Mouse (Mus musculus): ENCODE data around the gene Trim72. TPM values are rescaled to one million over a fixed set of nuclear protein-coding genes. Genes with fewer than 3 reads are reported as not detected.

Trim72 gene
- total RNA-seq, 1 experiment = 1.2 TPM

DNA sequence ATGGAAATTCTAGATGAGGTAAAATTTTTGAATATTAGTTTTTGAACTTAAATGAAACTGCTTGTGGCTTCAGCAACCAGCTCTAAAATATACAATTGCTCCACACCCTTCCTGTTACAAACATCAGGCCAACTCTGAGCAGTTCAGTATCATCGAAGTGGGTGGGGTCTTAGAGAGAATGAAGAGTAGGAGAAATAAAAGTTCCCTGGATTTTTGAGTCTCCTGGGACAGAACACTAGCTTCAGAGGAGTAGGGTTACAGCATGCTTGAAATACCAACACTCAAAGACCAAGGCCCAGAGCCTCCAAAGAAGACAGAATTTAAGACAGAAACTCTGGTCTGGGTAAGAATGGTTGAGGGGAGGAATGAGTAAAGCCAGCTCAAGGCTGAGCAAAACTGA, 4.3 kb upstream of the Trim72 start:
- H3K9me3 ChIP-seq (ENCODE audit: control insufficient read depth, insufficient read depth, low read depth, low read length) = no peaks in the 10 kb centered on the region
- no peak overlapping the region for H3K4me3 ChIP-seq (ENCODE audit: insufficient read depth in 1 of 2, low read depth in 1 of 2, low read length in 2 of 2, poor library complexity in 1 of 2, severe bottlenecking in 1 of 2)
- in situ Hi-C loops (cut with MboI; ENCODE audit: low sequenced_read_pairs in 2 of 2, unreplicated experiment in 2 of 2) = no loop called here
- DNase-seq (ENCODE audit: low read depth, low spot score) = no peak
- TF ChIP-seq ZNF384 (IDR thresholded peaks at IDR 0.05; ENCODE audit: low read depth, low read length) (no peak), ZC3H11A (IDR thresholded peaks at IDR 0.05; ENCODE audit: borderline replicate concordance, low read depth, low read length) (no peak), MAFK (IDR thresholded peaks at IDR 0.05; ENCODE audit: insufficient read depth, low read depth, low read length) (no peak), CHD2 (IDR thresholded peaks at IDR 0.05; ENCODE audit: low read depth, low read length) (no peak), HCFC1 (IDR thresholded peaks at IDR 0.05; ENCODE audit: borderline replicate concordance, insufficient read depth, low read length) (no peak)
- H3K27ac ChIP-seq (ENCODE audit: insufficient read depth, low read depth, low read length, poor library complexity, severe bottlenecking) = no peak overlapping the region
- H3K36me3 ChIP-seq (ENCODE audit: control insufficient read depth, insufficient read depth, low read length, poor library complexity, severe bottlenecking) = no peaks in the 10 kb centered on the region
- no peak overlapping the region for H3K9ac ChIP-seq (ENCODE audit: insufficient read depth, low read depth, low read length, poor library complexity, severe bottlenecking)
- H3K4me1 ChIP-seq (ENCODE audit: control insufficient read depth in 2 of 2, insufficient read depth in 2 of 2, low read length in 2 of 2, poor library complexity in 1 of 2) = peaks cover 6 to 11% of the 10 kb centered on the region in 2 experiments; a peak in 3 of 4 replicates

DNA sequence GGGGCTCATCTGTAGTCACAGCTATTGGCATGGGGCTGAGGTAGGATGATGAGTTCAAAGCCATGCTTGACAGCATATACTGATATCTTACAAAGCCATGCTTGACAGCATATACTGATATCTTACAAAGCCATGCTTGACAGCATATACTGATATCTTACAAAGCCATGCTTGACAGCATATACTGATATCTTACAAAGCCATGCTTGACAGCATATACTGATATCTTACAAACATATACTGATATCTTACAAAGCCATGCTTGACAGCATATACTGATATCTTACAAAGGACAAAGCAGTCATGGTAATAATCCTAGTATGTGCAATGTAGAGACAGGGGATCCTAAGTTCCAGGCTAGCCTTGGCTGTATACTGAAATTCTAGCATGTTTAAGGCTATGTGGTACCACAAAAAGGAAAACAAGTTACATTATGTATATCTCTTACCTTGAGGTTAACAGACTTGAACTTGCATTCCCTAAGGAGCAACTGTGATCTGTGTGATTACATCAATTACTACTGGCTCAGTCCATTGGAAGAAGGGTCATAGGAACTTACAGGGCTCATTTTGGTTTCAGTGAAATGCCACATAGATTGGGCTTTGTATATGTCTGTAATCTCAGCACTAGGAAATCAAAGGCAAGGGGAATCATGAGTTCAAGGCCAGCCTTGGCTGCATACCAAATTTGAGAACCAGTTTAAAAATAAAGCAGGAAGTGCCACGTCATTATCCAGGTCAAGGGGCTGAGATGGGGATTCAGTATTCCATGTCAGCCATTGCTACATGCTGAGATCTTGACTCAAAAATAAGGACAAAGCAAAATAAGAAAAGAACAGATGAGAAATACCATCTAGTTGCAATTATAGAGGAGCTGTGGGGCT, 3.4 kb upstream of the Trim72 start:
- no peak for TF ChIP-seq ZNF384 (IDR thresholded peaks at IDR 0.05; ENCODE audit: low read depth, low read length)
- no peak for TF ChIP-seq ZC3H11A (IDR thresholded peaks at IDR 0.05; ENCODE audit: borderline replicate concordance, low read depth, low read length)
- TF ChIP-seq CHD2 (IDR thresholded peaks at IDR 0.05; ENCODE audit: low read depth, low read length) = no peak
- no peak for TF ChIP-seq MAFK (IDR thresholded peaks at IDR 0.05; ENCODE audit: insufficient read depth, low read depth, low read length)
- no peak for TF ChIP-seq HCFC1 (IDR thresholded peaks at IDR 0.05; ENCODE audit: borderline replicate concordance, insufficient read depth, low read length)
- Histone ChIP-seq H3K9ac (ENCODE audit: insufficient read depth, low read depth, low read length, poor library complexity, severe bottlenecking) (no peak overlapping the region), H3K4me3 (ENCODE audit: insufficient read depth in 1 of 2, low read depth in 1 of 2, low read length in 2 of 2, poor library complexity in 1 of 2, severe bottlenecking in 1 of 2) (no peak overlapping the region), H3K9me3 (ENCODE audit: control insufficient read depth, insufficient read depth, low read depth, low read length) (no peaks in the 10 kb centered on the region), H3K27ac (ENCODE audit: insufficient read depth, low read depth, low read length, poor library complexity, severe bottlenecking) (no peak overlapping the region), H3K36me3 (ENCODE audit: control insufficient read depth, insufficient read depth, low read length, poor library complexity, severe bottlenecking) (no peaks in the 10 kb centered on the region), H3K4me1 (ENCODE audit: control insufficient read depth in 2 of 2, insufficient read depth in 2 of 2, low read length in 2 of 2, poor library complexity in 1 of 2) (peaks cover 7 to 15% of the 10 kb centered on the region in 2 experiments)
- no peak for DNase-seq (ENCODE audit: low read depth, low spot score)
- in situ Hi-C loops (cut with MboI; ENCODE audit: low sequenced_read_pairs in 2 of 2, unreplicated experiment in 2 of 2) = loop anchor here in 1 of 2 experiments (25.0 kb wide), 1 partner anchor 212 kb away; the partner anchor contains the start of gene Cox6a2

DNA sequence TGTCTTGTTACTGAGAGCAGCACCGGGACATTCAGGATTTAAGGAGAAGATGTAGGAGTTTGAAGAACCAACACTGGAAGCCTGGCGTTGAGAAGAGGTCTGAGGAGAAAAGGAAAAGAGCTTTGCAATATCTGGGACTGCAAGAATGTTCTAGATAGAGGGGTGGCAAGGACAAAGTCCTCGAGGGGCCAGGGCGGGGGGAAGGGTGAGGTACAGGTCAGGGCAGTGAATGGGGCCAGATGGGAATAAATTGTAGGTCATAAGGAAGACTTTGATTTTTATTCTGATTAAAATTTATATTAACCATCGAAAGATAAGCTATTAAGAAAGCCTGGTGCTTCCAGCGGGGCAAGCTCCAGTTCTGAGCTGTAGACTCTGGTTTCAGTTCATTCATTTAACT, 651 bp upstream of the Trim72 start:
- no peak overlapping the region for H3K4me3 ChIP-seq (ENCODE audit: insufficient read depth in 1 of 2, low read depth in 1 of 2, low read length in 2 of 2, poor library complexity in 1 of 2, severe bottlenecking in 1 of 2)
- H3K36me3 ChIP-seq (ENCODE audit: control insufficient read depth, insufficient read depth, low read length, poor library complexity, severe bottlenecking) = no peaks in the 10 kb centered on the region
- in situ Hi-C loops (cut with MboI; ENCODE audit: low sequenced_read_pairs in 2 of 2, unreplicated experiment in 2 of 2) = loop anchor here in 1 of 2 experiments (25.0 kb wide), 1 partner anchor 209 kb away; the partner anchor contains the start of gene Cox6a2
- H3K9ac ChIP-seq (ENCODE audit: insufficient read depth, low read depth, low read length, poor library complexity, severe bottlenecking) = no peak overlapping the region
- no peaks in the 10 kb centered on the region for H3K9me3 ChIP-seq (ENCODE audit: control insufficient read depth, insufficient read depth, low read depth, low read length)
- H3K4me1 ChIP-seq (ENCODE audit: control insufficient read depth in 2 of 2, insufficient read depth in 2 of 2, low read length in 2 of 2, poor library complexity in 1 of 2) = peaks cover 11 to 23% of the 10 kb centered on the region in 2 experiments
- TF ChIP-seq ZNF384 (IDR thresholded peaks at IDR 0.05; ENCODE audit: low read depth, low read length) (no peak), MAFK (IDR thresholded peaks at IDR 0.05; ENCODE audit: insufficient read depth, low read depth, low read length) (no peak), CHD2 (IDR thresholded peaks at IDR 0.05; ENCODE audit: low read depth, low read length) (no peak), HCFC1 (IDR thresholded peaks at IDR 0.05; ENCODE audit: borderline replicate concordance, insufficient read depth, low read length) (no peak), ZC3H11A (IDR thresholded peaks at IDR 0.05; ENCODE audit: borderline replicate concordance, low read depth, low read length) (no peak)
- no peak for DNase-seq (ENCODE audit: low read depth, low spot score)
- H3K27ac ChIP-seq (ENCODE audit: insufficient read depth, low read depth, low read length, poor library complexity, severe bottlenecking) = no peak overlapping the region

DNA sequence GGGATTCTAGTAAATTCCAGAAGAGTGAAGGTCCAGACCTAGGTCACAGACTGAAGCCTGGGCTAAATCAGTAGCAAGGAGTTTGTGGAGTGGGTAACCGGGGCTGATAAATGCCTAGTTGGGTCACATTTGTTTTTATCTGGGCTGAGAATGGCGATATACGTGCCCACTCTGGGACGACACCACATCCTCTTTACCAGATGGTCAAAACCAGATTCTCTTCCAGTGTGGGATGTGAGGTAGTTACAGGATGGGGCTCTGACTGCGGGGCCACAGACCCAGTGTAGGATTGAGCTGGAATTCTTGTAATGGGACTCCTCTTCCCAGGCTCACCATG, 369 bp downstream of the Trim72 start:
- Histone ChIP-seq H3K9ac (ENCODE audit: insufficient read depth, low read depth, low read length, poor library complexity, severe bottlenecking) (no peak overlapping the region), H3K27ac (ENCODE audit: insufficient read depth, low read depth, low read length, poor library complexity, severe bottlenecking) (no peak overlapping the region), H3K36me3 (ENCODE audit: control insufficient read depth, insufficient read depth, low read length, poor library complexity, severe bottlenecking) (no peaks in the 10 kb centered on the region), H3K4me1 (ENCODE audit: control insufficient read depth in 2 of 2, insufficient read depth in 2 of 2, low read length in 2 of 2, poor library complexity in 1 of 2) (peaks cover 11 to 23% of the 10 kb centered on the region in 2 experiments), H3K9me3 (ENCODE audit: control insufficient read depth, insufficient read depth, low read depth, low read length) (no peaks in the 10 kb centered on the region), H3K4me3 (ENCODE audit: insufficient read depth in 1 of 2, low read depth in 1 of 2, low read length in 2 of 2, poor library complexity in 1 of 2, severe bottlenecking in 1 of 2) (peak overlapping the region; percentile 35 to 52)
- no peak for DNase-seq (ENCODE audit: low read depth, low spot score)
- TF ChIP-seq MAFK (IDR thresholded peaks at IDR 0.05; ENCODE audit: insufficient read depth, low read depth, low read length) = no peak
- TF ChIP-seq CHD2 (IDR thresholded peaks at IDR 0.05; ENCODE audit: low read depth, low read length) = no peak
- TF ChIP-seq HCFC1 (IDR thresholded peaks at IDR 0.05; ENCODE audit: borderline replicate concordance, insufficient read depth, low read length) = no peak
- no peak for TF ChIP-seq ZC3H11A (IDR thresholded peaks at IDR 0.05; ENCODE audit: borderline replicate concordance, low read depth, low read length)
- no peak for TF ChIP-seq ZNF384 (IDR thresholded peaks at IDR 0.05; ENCODE audit: low read depth, low read length)
- in situ Hi-C loops (cut with MboI; ENCODE audit: low sequenced_read_pairs in 2 of 2, unreplicated experiment in 2 of 2) = loop anchor here in 1 of 2 experiments (25.0 kb wide), 1 partner anchor 208 kb away; the partner anchor contains the start of gene Cox6a2
